Mouse (Mus musculus) granulocyte monocyte progenitor cell, adult 5-6 weeks (primary cell): Measurements from ENCODE around the gene Shank2. TPM values are rescaled to one million over a fixed set of nuclear protein-coding genes. Genes with fewer than 3 reads are reported as not detected.

ENCODE experiments used
- ATAC-seq: replicated peaks from 2 replicates; pipeline ENCODE4 v1.8.0; 2016; ENCODE audit warnings: mild to moderate bottlenecking, moderate TSS enrichment, inconsistent platforms; ENCODE audit not compliant: poor library complexity, severe bottlenecking
- total RNA-seq, 2 experiments: library from RNA; stranded (forward) in 1 of 2; stranded (reverse) in 1 of 2; fragments of 200-712, 200-1000 nt in 1 of 2; fragments of >200 nt in 1 of 2; fragmentation: Nextera tagmentation in 1 of 2; gene quantifications; 2 replicates each; pipeline ENCODE4 v1.2.3; 2014 to 2017

The Shank2 gene
- total RNA-seq, 2 experiments from 2014 or later = not detected

DNA sequence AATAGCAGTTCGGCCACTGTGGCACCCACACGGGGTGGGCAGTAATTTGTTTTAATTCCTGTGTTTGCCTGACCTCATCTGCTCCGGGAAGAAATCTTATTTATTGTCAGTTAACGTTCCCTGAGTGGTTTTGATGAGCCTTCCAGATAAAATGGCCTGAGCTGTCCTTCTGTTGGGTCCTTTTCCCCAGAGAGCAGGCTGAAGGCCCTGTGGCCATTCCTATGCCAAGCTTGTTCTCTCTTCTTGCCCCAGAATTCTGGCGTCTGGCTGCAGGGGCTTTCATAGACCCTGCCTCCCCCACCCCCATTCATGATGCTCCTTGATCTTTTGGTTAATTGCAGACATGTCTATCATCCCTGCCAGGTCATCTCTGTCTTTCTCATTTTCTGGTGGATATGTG lies 300.8 kb downstream of the Shank2 start:
- ATAC-seq = no peak

DNA sequence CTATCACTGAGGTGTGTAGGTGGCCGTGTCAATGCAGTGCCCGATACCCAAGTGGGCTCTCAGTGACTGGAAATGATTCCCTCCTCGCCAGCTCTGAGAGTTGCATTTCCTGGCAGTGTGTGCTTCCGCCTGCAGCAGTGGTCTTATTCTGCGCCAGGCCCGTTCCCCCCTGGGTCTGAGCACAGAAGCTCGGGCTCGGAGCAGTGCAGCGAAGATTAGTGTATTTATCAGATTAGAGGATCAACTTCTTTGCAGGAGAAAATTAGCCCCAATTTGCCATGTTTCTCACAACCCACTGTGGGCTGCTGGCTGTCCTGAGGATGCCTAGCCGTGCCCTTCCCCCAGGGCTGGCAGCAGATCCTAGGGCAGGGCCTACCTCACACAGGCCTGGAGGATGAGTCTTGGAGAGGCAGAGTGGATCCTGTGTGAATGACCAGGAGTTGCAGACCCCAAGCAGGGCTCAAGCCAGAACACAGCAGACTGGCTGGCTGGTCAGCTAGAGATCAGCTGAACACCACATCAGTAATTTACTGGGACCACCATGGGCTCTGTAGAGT lies 306.2 kb downstream of the Shank2 start:
- no peak for ATAC-seq

DNA sequence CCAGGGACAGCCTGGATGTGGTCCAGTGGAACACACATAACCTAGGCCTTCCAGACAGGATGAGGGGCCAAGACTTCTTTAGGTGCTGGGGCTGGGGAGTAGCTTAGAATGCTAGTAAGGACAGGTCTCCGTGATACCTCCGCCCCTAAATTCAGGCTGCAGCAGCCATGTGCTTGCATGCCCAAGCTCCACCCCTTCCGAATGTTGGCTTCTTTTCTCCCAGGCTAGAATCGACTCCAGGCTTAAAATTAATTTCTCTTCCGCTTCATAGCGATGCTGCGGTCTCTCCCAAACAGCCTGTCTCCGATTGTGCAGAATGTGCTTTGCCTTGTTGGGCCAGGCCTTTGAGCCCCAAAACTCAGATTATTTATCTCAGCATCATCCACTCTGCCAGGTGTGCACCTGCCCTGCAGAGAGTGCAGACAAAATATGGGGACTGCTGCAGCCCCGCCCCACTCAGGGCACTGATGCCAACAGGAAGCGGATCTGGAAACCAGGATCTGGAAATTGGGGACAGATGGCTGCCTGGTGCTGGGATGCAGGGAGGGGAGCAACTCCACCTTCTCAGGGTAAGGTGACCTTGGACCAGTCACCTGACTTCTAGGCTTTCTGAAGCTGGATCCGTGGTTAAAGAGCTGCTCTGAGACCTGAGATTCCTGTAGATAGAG lies 312.8 kb downstream of the Shank2 start:
- ATAC-seq = no peak

DNA sequence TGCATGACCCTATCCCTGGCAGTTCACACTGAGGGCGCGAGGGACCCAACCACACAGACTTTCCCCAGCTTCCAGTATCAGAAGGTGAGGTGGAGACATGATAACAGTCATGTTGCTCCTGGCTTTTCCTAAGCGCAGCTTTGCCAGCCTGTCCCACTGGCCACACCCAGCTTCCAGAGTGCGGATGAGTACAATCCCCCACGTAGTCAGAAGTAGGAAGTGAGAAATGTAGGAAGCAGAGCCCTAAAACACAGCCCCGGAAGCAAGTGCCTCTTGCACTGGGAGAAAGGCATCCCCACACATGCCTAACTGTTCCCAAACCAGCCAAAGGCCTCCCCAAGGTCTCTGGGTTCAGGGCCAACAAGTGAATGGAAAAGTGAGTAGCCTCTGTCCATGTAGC lies 314.5 kb downstream of the Shank2 start:
- ATAC-seq = no peak

DNA sequence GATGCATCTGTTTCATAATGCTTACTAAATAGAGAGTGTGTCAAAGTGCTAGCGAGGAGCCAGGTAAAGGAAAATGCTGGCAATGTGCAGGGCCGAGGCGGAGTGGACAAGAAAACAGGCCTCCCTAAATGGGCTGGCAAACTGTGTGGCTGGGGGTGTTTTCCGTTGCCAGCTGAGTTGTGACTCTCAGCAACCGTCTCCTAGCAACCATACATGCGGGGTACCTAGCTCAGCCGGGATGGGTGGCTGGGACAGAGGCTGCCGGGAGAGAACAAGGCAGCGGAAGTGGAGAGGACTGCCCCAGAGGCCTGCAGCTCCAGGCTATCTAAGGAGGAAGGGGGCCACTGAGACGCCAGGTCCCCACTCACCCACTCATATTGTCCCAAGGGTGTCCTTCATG lies 315.1 kb downstream of the Shank2 start:
- ATAC-seq = no peak

DNA sequence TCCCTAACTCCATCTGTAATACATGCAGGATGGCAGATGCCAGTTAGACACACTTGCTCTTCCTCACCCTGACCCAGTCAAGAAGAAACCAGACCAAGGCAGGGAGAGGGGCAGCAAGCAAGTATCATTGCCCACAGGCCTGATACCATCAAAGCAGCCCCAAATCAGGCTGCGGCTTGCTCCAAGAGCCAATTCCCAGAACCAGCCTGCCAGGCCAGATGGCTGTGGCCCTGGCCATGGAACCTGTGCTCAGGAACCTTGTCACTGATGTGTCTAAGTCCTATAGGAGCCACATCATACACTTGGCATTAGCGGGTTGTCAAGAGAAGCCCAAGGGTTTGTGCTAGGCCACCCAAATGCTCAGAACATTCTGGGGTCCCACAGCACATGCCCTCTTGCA lies 322.3 kb downstream of the Shank2 start:
- ATAC-seq = no peak

DNA sequence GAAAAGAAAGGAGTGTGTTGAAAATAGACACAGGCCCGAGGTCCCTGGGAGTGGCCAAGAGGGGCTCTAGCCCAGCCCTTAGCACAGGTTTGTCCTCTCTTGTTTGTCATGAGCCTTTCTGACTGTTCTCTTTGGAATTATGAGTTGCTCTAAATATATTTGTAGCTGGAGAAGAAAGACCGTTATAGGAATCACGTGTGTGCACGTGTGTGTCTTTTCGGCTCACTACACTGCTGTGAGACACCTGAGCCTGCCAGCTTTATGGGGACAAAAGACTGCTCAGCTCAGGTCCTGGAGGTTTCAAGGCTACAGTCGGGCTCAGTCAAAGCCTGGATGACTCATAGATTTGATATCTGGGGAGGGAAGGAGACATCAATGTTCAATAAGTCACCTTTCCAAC lies 323.1 kb downstream of the Shank2 start:
- ATAC-seq = no peak

DNA sequence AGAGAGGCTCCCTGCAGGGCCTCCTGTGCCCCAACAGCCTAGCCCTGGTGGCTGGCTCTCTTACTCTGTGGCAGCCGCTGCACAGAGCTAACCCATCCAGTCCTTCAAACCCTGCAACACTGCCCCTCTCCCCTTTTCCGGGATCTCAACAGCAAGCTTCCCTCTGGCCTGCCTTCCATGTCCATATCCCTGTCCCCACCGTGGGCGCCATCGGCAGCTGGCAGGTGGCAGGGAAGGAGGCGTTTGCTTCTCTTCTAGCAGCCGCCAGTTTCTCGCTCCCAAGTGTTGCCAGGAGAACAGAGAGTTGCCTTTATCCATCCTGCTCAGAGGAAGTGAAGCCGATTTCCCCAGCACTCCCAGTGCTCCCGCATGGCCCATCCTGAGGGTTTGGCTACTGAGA lies 323.9 kb downstream of the Shank2 start:
- ATAC-seq = no peak

DNA sequence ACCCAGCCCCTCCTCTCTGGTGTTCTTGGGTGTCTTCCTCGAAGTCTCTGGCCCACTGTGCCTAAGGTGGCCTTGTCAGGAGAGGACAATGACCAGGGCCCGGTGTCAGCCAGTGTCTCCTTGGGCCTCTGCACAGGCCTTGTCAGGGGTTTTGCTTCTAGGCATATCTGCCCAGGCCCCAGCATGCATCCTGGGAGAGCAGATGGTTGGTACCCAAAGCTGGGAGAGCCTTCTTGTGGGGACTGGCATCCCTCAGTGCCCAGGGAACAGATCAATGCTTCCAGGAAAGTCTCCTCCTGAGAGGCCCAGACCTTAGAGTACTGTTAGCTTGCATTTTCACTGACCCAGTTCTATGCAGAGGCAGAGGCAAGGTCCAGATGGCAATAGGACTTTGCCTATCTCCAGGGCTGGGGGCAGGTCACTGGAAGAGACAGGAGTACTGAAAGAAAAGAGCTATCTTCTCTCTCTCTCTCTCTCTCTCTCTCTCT lies 327.7 kb downstream of the Shank2 start:
- ATAC-seq = no peak

DNA sequence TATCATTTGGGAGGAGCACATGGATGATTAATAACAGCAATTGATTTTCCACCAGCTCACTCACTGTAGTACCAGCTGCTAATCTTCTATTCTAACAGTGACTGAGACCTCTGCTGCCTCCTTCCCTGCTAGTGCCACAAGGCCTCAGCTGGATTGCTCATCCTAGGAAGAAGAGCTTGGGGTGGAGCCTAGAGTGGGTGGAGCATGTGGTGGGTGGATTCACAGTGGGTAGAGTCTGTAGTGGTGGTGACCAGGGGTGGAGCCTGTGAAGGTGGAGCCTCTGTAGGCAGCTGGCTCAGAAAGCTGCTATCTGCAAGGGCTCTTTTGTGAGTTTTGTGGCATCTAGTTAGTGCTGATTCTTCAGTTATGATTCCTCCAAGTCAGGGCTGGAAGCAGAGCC lies 334.9 kb downstream of the Shank2 start:
- no peak for ATAC-seq

DNA sequence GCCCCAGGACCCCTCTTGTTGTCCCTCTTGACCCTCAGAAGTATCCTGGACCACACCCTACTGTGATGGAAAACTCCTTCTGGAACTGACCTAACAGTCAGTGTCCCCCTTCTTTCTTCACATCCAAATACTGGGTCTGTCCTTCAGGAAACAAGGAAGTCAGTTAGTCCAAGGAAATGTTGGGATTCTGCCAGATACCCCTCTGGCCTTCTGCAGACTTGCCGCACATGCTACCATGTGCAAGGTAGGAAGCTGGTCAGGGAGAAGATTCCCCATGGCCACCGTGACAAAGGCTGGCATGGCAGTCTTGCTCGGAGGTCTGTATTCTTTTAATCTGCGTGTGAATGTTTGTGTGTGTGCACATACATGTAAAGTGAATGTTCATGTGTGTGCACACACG lies 337.0 kb downstream of the Shank2 start:
- ATAC-seq = no peak

DNA sequence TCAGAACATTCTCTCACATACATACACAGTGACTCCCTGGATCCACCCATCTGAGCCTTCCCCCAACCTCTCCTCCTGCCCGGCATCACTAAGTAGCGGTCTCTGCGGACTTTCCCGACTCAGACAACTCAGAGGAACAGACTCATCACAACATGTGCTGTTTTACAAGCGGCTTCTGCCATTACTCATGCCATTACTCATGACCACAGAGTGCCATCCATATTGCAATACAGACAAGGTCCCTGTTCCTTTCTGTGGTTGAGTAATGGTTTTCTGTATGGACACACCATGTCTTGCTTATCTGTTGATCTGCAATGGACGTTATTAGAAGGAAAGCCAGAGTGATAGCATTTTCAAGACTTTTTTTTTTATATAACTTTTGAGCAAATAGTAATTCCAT lies 338.6 kb downstream of the Shank2 start:
- no peak for ATAC-seq

DNA sequence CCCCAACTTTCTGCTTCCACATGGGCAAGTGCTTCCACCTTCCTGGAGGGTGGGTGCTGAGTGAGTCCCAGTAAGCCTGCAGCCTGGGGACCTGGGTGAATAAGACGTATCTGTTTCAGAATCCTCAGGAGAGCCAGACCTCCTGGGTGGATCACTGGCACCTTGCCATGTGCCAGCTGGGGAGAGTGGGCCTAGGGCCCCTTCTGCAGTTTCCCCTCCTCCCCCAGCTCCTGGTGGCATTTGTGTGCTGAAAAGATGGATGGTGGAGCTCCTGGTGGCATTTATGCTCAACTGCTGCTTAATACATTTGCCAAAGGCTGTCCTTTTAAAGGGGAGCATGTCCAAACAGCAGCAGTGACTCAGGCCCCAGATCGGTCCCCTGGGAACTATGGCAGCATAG lies 364.4 kb downstream of the Shank2 start:
- no peak for ATAC-seq

DNA sequence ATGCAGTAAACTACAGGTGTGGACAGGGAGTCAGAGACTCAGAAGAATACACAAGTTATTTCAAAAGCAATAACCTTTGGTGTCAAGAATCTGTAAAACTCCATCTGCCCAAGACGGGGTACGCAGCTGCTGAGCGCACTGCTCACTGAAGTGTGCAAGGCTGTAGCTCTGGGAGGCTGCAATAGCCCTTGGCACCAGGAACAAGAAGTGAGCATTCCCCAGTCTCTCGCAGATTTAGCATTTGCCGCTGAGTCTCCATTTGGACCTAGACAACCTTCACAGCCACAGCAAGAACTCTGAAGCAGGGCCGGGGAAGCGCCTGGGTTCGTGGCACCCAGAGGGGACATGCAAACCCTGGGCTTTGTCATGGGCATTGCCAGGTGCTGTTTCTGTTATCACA lies 371.3 kb downstream of the Shank2 start:
- ATAC-seq = no peak

DNA sequence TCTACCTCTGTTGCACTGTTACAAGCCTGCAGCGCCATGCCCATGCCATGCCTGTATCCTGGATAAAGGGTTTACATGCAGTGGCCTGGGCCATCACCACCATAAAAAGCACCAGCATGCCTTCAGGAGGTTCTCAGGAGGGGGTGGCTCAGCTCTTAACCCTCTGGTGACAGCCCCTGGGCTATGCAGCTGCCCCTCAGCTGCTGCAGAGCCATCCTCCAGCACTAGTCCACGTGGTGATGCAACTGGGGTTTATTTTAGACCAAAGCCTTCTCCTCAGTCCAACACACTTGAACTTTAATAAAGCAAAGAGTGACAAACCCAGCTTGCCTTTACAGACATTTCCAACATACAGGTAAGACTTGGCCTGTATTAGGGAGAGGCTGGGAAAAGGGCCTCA lies 373.8 kb downstream of the Shank2 start:
- ATAC-seq = no peak

DNA sequence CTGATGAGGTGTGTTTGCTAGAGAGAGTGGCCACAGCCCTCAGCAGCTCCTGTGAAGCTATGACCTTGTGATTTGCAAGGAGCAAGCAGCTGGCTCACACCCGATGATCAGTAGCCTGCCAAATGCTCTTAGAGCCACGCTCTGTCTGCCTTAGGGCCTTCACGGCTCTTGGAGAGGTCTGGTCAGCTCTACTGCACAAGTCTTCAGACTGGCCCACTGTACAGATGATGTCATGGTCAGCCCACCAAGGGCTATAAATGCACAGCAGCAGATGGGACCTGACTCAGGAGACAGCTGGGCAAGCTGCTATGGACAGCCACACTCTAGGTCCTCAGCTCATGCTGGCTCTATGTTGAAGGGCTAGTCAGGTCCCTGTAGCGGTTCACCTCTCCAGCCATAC lies 376.5 kb downstream of the Shank2 start:
- no peak for ATAC-seq

DNA sequence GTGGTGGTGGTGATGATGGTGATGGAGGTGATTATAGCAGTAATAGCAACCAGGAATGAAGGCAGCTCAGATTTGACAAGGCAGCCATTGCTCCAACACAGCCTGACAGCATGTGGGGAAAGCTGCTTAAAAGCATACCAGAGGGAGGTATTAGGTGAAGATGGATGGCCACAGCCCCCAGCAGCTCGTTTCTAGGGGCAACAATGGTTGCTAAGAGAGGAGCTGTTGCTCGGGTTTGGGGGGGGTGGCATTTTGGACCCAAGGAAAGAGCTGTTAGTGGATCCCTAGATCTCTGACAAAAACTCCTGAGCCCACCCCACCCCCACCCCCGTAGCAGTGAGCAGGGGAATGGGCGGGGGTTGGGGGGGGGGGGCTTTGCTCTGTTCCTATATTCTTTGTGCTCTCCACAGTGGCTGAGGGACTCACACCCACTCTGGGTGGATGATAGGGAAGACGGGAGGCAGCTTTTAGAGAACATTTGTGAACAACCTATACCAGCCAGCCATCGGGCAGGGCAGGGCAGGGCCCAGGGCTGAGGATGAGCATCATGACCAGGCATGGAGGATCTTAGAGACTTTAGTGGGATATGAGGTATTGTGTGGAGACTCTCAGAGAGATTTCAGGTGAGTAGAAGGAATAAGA lies 377.6 kb downstream of the Shank2 start:
- ATAC-seq = no peak

DNA sequence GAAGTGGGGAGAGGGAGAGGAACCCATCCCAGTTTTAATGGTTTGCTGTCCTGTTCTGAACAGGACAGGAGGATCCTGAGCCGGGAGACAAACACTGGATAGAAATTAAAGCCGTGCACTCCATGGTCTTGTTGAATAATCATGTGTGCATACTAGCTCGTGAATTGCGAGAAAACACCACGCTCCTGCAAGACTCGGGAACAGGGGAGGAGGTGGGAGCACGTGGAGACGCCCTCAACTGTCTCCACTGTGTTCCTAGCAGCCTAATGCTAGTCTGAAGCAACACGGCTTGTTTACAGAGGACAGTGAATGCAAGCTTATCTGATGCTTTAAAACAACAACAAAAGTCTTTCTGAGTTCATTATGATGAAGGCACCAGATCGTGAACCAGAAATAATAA lies 379.9 kb downstream of the Shank2 start:
- ATAC-seq = no peak

DNA sequence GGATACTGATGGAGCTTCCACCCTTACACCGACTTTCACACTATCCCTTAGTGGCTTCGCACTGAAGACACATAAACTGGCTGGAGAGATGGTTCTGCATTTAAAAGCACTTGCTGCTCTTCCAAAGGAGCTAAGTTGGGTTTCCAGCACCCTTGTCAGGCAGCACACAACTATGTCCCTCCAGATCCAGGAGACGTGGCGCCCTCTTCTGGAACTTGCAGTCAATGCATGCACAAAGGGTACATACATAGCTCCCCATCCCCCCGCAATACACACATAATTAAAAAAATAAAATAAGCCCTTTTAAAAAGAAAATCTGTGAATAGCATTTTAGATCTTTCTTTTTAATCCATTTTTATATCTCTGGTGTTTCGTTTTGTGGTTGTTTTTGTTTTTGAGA lies 385.8 kb downstream of the Shank2 start:
- no peak for ATAC-seq

DNA sequence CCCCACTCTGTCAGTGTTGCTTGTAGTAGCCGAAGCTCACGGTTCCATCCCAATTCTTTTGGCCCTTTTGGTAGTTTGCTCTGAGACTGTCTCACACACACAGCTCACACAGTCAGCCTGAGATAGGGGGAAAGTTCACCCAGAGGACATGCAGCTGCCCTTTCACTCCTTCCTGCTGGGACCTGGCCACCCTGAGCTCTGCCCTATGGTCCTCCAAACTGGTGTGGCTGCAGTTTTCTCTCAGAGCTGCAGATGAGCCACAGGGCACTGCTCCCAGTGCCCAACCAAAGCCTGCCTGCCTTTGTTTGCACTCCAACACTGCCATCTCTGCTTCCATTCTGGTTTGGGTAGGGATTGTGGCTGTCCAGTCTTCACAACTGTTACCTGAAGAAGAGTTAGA lies 388.0 kb downstream of the Shank2 start:
- ATAC-seq = no peak

DNA sequence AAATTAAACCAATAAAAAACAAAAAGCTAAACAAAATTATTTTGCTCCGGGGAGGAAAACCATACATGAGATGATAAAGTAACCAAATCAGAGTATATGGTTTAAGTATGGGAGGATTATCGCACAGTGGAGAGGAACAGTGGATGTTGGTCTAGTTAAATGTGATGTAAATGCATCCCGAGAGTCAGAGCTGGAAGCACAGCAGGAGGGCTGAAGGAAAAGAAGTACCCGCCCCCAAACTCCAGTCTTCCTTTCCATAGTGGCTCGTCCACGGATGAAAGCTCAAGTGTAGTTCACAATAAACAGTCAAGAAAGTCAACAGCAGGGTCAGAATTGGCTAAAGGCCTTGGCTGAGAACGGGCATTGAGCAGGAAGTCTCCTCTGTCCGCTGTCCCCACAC lies 388.9 kb downstream of the Shank2 start:
- no peak for ATAC-seq

DNA sequence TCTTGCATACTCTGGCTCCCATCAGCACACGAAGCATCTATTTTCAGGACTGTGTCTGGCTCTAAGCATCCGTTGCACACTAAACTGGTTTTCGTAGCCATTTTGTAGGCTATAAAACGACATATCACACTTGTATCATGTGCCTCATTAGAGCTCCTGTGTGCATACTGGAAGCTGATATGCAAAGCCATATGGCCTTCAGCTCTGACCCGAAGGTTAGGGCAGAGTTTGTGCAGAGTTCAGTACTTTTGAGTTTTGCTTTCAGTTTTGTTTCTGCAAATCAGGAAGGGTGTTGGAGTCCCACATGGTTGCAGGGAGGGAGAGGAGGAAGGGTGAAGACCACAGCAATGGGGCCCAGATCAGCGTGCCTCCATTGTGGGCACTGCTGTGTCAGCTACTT lies 390.0 kb downstream of the Shank2 start:
- ATAC-seq = no peak
